Mouse (Mus musculus) bone marrow, adult 2 months (tissue): ENCODE measurements around the gene Tbx2. TPM values are rescaled to one million over a fixed set of nuclear protein-coding genes. Genes with fewer than 3 reads are reported as not detected.

ENCODE experiments used
- H3K27ac ChIP-seq: fragments of 200-500 bp; 2 replicates; pipeline ENCODE4 v1.5.1; 2012; ENCODE audit warnings: low read depth, mild to moderate bottlenecking, control low read depth, inconsistent platforms, low read length; ENCODE audit not compliant: control insufficient read depth, poor library complexity, insufficient read depth
- H3K4me1 ChIP-seq: fragments of 200-500 bp; 2 replicates; pipeline ENCODE4 v1.6.1; 2011; ENCODE audit warnings: low read length; ENCODE audit not compliant: control insufficient read depth, insufficient read depth
- H3K4me3 ChIP-seq: fragments of 200-500 bp; replicated peaks from 2 replicates; pipeline ENCODE3; 2011; ENCODE audit warnings: mild to moderate bottlenecking, low read depth, low read length, control low read depth; ENCODE audit not compliant: control insufficient read depth
- CTCF ChIP-seq: fragments of 200-500 bp; IDR thresholded peaks from 2 replicates; pipeline ENCODE4 v1.5.1; 2011; ENCODE audit warnings: low read length, control low read depth; ENCODE audit not compliant: control insufficient read depth, insufficient read depth
- POLR2A ChIP-seq: fragments of 200-500 bp; IDR thresholded peaks from 2 replicates; pipeline ENCODE4 v1.6.1; 2011; ENCODE audit warnings: low read depth, mild to moderate bottlenecking, control low read depth, low read length, borderline replicate concordance; ENCODE audit not compliant: control insufficient read depth
- WGBS: fragments of 180-500 bp; shearing (Covaris S2); methylation state at CpG from one replicate; pipeline ENCODE4 v1.1.7; 2018; 5-methylcytosine and 5-hydroxymethylcytosine counted together
- polyA plus RNA-seq: library from polyadenylated mRNA; stranded (reverse); fragments of >200 nt; gene quantifications from 2 replicates; pipeline ENCODE4 v1.2.4, GENCODE M21; 2011; ENCODE audit warnings: low replicate concordance; ENCODE audit not compliant: missing spikeins, insufficient read depth, insufficient read length

The Tbx2 gene
- polyA plus RNA-seq, 1 experiment, result 1.6 TPM

GRCm38 (mm10) chr11:85828691-85829519 is 3.4 kb upstream of the Tbx2 start:
- TF ChIP-seq CTCF, result no peak
- TF ChIP-seq POLR2A, result no peak
- WGBS, result 13% methylated on average over 38 of the region's 38 CpGs
- Histone ChIP-seq H3K4me1 (no peaks in the 10 kb centered on the region), H3K4me3 (no peak overlapping the region), H3K27ac (no peak overlapping the region)

- no peak overlapping the region for H3K4me3 ChIP-seq
- TF ChIP-seq POLR2A (no peak), CTCF (no peak)
- WGBS, result 3% methylated on average over 61 of the region's 61 CpGs
- no peaks in the 10 kb centered on the region for H3K4me1 ChIP-seq
- no peak overlapping the region for H3K27ac ChIP-seq
Measured at GRCm38 (mm10) chr11:85829520-85830440, 2.6 kb upstream of the Tbx2 start.

- Histone ChIP-seq H3K27ac (no peak overlapping the region), H3K4me1 (no peaks in the 10 kb centered on the region)
- 7% methylated on average over 17 of the region's 17 CpGs for WGBS
Measured at GRCm38 (mm10) chr11:85830901-85831341, 1.4 kb upstream of the Tbx2 start.

GRCm38 (mm10) chr11:85831656-85832230 is 608 bp upstream of the Tbx2 start:
- TF ChIP-seq CTCF, result no peak
- TF ChIP-seq POLR2A, result no peak
- H3K27ac ChIP-seq, result no peak overlapping the region
- 4% methylated on average over 33 of the region's 33 CpGs for WGBS
- H3K4me1 ChIP-seq, result no peaks in the 10 kb centered on the region
- H3K4me3 ChIP-seq, result no peak overlapping the region

More at GRCm38 (mm10) chr11:85830901-85831341, 1.4 kb upstream of the Tbx2 start:
- H3K4me3 ChIP-seq, result no peak overlapping the region
- no peak for TF ChIP-seq CTCF
- no peak for TF ChIP-seq POLR2A

- H3K4me1 ChIP-seq, result no peaks in the 10 kb centered on the region; the same call in 1 of the 2 replicates
- no peak overlapping the region for H3K4me3 ChIP-seq
- no peak overlapping the region for H3K27ac ChIP-seq
- WGBS, result under 1% methylated on average over 53 of the region's 54 CpGs
- TF ChIP-seq POLR2A (no peak), CTCF (no peak)
Measured at GRCm38 (mm10) chr11:85833081-85833521, 750 bp downstream of the Tbx2 start.

GRCm38 (mm10) chr11:85833761-85834385 is 1.5 kb downstream of the Tbx2 start:
- no peak overlapping the region for H3K27ac ChIP-seq
- 10% methylated on average over 11 of the region's 11 CpGs for WGBS
- H3K4me1 ChIP-seq, result no peaks in the 10 kb centered on the region; the same call in 1 of the 2 replicates
- H3K4me3 ChIP-seq, result no peak overlapping the region
- TF ChIP-seq CTCF, result no peak

GRCm38 (mm10) chr11:85834386-85834931 is 2.1 kb downstream of the Tbx2 start:
- TF ChIP-seq POLR2A (no peak), CTCF (no peak)
- WGBS, result 7% methylated on average over 17 of the region's 17 CpGs
- no peak overlapping the region for H3K4me3 ChIP-seq
- H3K27ac ChIP-seq, result no peak overlapping the region; the same call in 1 of the 2 replicates
- no peaks in the 10 kb centered on the region; the same call in 1 of the 2 replicates for H3K4me1 ChIP-seq
